Mouse (Mus musculus) adrenal gland, postnatal 36 days (tissue): ENCODE results near the gene Tcf7l1. TPM values are rescaled to one million over a fixed set of nuclear protein-coding genes. Genes with fewer than 3 reads are reported as not detected.
A peak's percentile ranks its signal among the peaks of the same experiment; 100 is the strongest.
"Not testable (repeated sequence)": the region's sequence is repeated elsewhere in the genome, so short reads cannot be mapped to it uniquely, and the experiment has no call there.

Experiments
- DNase-seq, 2 experiments: peaks; one replicate each; pipeline ENCODE4 v3.0.0; 2021; ENCODE audit warnings: mixed read lengths in 1 of 2
- long read RNA-seq, 2 experiments: library from polyadenylated mRNA; stranded (forward); transcript quantifications; one replicate each; pipeline ENCODE4 v2.0.0; 2021; ENCODE audit warnings: borderline sequencing depth in 2 of 2
- total RNA-seq, 2 experiments: library from RNA; stranded (reverse); gene quantifications; 2 replicates each; pipeline ENCODE4 v1.2.3; 2021

The Tcf7l1 gene
- 10 to 100 TPM; 12.3 to 14.7 TPM for total RNA-seq
- long read RNA-seq, experiment 1, partial matches to known transcripts, result 1 of 3 reads
- long read RNA-seq, experiment 1, other reads (novel, unspliced or antisense), result 2 of 3 reads
- long read RNA-seq, experiment 2, partial matches to known transcripts, result 0 of 2 reads
- long read RNA-seq, experiment 2, other reads (novel, unspliced or antisense), result 1 of 2 reads

DNA sequence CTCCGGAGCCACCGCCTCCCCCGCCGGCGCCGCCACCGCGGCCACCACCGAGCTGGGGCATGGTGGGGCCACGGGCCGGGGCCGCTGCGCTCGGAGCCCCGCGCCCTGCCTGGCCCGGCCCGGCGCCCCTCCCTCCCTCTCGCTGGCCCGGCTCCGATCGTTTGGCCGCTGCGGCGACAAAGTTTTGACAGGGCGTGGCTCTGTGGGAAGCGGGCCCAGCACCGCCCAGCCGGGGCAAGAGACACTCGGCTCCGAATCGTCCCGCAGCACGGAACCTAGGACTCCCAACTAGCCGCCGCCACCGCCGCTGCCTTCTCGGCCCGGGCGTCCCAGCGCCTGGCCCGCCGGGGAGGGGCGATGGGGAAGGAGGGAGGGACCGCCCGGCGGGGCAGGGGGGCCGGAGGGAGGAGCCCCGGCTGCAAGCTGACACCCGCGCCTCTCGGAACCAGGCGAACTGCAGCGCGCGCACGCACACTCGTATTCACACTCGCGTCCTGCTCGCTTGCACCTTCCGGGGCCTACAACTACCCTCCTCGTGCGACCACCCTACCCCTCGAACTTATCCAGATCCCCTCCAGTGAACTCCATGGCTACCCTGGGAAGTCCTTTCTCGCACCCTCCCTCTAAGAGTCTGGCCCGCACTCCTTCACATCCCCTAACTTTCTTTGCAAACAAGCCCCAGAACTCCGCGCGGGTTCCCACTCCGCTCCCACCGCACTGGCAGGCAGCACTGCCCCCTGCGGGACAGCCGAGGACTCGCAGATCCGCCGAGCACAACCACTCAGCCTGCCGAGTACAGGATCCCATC is at the start of gene Tcf7l1:
Tcf7l1 (minus strand) TSS at position 363 of the 808 bp plus-strand sequence.
- DNase-seq, result peak; percentile 93 to 95

DNA sequence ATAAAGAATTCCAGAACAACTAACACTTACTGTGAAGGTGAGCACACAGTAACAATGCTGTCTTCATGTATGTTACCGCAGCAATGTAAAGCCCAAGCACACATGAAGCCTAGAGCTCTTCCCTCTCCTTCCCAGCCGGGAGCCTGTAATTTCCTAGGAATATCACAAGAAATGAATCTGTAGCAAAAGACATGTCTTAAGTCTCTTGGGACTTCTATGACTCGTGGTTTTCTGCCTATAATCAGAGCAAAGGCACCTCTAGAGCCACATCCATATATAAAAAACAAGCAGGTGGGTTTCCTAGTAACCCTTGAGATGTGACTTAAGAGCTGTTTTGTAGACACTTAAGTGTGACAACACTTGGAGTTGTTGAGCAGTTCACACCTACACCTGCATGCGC is 48.7 kb upstream of the Tcf7l1 start:
- DNase-seq, result no peak

DNA sequence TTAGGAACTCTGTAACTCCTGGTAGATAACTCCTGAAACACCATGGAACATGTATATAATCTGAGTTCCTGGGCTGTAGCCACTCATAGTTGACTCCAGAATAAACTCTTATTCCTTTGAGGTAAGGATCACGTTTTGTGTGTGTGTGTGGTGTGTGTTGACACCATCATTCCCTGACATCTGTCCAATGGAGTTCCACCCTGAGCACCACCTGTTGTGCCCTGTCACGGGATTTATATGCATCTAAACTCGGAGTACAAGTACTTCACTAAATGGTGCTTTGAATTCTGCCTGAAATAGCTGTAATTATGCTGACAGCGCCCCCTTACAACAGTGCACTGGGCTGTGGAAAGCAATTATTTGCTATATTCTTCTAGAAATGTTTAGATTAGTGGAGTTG is 45.5 kb upstream of the Tcf7l1 start:
- DNase-seq, result no peak

DNA sequence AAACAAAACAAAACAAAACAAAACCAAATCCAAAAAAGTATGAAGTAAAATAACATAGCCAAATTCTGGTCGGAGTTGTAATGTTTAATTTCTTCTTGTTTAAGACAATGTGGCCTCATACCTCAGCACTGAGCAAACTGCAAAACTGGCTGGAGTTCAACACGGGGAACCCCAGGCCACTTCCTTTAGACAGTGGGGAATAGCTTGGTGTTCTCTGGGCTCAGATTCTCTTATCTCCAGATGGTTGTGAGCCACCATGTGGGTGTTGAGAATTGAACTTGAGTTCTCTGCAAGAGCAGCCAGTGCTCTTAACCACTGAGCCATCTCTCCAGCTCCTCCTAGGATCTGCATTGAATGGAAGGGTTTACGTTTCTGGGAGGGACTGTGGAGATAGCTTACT is 42.8 kb upstream of the Tcf7l1 start:
- DNase-seq, result no peak

DNA sequence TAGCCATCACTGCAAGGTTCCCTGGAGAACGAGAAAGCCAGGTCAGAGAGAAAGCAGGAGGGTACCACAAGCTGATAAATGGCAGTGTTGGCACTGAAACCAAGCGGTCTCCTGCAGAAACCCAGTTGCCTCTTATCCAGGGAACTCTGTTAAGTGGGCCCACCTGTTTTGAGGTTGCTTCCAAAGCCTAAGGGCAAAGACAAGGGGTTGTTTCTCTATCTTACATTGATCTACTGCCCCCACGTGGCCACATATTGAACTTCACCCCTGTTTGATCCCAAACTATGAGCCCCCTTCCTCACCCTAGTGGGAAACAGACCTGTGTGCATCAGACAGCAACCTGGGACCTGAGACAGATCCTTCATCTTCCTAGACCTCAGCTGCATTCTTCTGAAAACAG is 42.2 kb upstream of the Tcf7l1 start:
- peak; percentile 53 to 64 for DNase-seq

DNA sequence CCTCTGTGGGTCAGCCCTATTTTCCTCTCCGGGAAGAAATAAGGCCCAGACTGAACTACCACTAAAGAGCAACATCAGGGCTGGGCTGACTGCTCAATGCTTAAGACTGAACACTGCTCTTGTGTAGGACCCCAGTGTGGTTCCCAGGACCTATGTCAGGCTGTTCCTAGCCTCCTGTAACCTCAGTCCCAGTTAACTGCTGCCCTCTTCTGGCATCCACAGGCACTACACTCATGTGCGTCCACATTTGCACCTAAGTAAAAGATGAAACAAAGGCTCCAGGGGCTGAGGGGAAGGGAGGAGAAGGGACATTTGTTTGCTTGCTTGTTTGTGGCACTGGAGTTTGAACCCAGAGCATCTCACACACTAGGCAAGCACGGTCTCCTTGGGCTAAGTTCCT is 39.8 kb upstream of the Tcf7l1 start:
- peak in 1 of 2 experiments; percentile 33 for DNase-seq

DNA sequence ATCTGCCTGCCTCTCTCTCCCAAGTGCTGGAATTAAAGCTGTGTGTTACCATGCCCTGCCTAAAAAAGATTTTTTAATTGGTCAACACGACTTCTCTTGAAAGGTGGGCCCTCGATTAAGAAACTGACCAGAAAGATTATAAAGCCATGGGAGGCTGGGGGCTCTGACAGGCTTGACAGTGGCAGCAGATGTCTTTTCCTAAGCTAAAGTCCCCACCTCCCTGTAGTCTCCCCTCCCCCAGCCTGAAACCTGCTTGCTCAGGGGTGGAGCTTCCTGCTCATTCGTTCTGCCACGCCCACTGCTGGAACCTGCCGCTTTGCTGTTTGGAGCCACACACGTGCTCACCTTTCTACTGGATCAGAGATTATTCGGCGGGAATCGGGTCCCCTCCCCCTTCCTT is 39.0 kb upstream of the Tcf7l1 start:
- DNase-seq, result not testable (repeated sequence)

DNA sequence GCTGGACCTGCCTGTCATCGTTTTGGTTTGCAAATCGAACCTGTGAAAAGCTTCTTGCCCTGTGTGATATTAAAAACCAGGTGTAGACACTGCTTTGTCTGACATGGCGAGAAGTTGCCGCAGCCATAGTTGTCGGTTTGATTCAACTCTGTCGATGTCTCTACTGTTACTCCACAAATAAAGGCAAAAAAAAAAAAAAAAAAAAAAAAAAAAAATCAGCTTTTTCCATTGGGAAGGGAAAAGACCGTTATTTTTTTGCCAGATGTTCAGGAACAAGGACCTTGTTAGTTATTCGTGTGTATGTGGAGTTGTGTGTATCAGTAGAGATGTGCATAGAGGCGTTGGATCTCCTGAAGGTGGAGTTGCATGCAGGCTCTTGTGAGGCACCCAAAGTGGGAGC is 36.7 kb upstream of the Tcf7l1 start:
- DNase-seq, result no peak

DNA sequence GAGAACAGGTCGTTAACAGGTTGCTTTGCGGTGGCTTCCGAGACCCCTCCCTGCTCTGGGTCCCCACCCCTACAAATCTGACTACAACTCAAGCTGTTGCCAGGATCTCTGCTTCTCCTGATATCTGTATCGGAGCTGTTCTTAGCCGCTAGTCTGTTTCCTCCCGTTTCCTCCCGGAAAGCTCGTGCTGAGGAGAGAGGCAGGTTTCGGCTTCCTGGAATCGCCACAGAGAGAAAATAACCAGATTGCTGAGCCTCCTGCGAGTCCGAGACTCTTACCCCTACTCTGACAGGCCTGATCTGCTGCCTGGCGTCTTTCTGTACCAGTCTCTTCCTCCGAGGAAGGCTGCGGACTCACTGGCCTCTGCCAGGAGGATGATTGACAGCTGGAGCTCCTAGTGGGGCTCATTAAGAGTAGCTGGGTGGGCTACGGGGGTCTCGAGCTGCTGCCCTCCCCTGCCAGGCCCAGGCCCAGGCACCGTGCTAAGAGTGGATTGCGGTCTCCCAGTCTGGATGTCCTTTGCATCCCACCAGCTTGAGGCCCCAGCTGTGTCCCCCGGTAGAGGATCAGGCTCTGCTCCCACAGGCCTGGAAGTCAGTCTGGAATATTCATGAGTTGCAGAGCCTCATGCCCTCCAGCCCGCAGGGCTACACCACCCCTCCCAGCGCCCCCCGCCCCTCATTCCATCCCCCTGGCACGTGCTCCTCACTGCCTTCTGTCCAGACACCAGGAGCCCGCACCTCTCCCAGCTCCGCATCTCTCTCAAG is 36.1 kb upstream of the Tcf7l1 start:
- no peak for DNase-seq

DNA sequence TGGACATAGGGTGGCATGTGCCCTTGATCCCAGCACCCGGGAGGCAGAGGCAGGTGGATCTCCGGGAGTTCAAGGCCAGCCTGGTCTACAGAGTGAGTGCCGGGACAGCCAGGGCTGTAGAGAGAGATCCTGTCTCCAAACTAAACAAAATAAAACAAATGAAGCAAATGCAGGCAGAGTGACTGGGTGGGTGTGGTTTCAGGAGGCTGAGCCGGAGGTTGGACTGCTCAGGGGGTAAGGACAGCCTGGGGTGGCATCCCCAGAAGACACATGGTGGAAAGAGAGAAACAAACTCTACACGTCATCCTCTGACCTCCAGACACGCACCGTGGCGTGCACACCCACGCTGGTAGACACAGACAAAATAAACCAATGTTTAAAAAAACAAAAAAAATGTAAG is 24.4 kb upstream of the Tcf7l1 start:
- no peak for DNase-seq

DNA sequence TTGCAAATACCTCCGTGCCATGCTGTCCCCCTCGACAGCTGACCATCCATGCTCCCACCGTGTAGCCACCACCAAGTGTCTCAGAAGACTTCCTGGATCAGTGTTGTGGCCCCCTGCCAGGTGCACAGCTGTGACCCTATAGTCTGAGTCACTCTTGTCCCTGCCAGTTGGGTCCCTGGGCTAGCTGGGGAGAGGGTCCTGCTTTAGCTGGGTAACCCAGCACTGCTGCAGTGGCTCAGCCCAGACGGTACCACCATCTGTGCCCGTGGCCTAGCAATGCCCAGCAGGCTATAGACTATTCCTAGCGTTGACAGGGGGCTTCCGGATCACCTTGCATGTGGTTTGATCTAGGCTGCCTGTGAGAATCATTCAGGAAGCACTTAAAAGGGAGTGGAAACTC is 21.2 kb upstream of the Tcf7l1 start:
- DNase-seq, result no peak

DNA sequence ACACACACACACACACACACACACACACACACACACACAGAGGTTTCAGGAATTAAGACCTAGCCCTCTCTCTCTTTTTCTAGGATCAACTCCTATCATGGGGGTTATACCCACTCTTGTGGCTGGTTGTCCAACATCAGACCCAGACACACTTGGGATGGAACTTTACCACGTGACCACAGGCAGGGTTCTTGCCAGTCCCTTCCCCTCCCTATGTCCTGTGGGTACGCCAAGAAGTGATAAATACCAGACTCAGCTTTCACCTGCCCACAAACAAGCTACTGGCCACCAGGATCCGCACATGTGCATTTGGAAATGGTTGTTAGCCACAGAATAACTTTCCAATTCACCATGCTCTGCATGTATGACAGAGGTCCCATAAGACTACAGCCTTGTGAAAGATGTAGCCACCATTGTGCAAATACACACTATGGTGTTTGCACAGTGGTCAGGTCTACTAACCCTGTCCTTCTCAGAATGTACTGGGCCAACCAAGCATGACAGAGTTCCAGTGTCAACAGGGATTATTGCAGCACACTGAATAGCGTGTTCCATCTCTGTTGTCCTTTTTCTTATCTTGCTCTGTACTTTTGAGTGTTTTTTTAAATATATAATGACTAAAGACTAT is 20.6 kb upstream of the Tcf7l1 start:
- DNase-seq, result no peak

DNA sequence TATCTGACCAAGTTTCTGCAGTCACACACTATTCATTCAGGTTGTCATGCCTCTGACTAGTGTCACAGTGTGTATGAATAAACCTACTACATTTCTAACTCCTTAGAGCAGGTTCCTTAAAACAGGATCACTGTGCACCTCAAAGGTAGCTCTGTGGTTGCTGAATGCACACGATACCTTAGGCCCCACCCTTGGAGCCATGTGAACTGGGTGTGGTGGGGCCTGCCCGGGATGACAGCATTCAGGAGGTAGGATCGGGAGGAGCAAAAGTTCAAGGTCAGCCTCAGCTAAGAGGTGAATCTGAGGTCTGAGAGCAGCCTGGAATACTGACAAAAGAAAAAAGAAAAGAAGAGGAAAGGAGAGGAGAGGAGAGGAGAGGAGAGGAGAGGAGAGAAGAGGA is 19.3 kb upstream of the Tcf7l1 start:
- DNase-seq, result no peak

DNA sequence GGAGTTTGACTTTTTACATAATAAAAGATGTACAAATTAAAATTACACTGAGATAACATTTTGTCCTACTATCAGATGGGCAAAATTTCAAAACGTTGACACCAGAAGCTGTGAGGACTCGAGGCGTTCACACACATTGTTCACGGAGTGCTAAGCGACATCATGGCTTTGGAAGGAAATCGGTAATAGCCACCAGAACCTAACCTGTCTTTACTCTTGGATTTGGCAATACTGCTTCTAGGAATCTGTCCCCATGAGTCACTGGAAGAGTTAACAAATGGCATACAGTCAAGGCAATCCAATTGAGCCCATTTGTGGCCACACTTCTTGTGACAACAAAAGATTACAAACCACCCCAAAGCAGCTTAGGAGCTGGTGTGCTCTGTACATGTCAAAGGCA is 14.6 kb upstream of the Tcf7l1 start:
- no peak for DNase-seq

DNA sequence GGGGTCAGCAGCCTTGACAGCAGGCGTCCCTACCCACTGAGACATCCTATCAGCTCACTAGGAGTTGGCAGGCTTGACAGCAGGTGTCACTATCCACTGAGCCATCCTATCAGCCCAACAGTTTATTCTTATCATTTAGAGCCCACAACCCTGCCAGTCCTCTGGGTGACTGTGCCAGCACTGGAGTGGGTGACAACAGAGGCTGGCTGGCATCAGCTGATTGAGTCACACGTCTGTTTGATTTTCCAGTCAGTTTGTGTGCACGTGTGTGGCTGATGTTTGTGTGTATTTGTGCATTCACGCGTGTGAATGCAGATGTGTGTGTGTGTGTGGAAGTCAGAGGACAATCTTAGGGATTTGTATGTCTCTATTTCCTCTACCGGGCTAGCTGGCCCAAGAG is 13.1 kb upstream of the Tcf7l1 start:
- DNase-seq, result no peak

DNA sequence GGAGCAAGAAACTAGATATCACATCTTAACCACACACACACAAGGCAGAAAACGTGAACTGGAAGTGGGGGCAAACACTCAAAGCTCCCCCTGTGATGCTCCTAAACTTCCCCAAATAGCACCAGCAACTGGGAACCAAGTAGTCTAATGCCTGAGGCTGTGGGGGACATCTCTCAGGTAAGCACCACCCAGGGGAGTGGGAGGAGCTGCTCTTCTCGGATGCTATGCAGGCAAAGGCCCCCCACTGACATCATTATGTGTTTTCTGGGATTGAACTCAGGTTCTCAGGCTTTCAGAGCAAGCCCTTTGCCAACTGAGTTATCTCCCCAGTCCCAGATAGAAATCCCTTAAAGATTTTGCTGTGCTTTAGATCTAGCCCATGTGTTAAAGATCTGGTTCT is 11.6 kb upstream of the Tcf7l1 start:
- DNase-seq, result no peak

DNA sequence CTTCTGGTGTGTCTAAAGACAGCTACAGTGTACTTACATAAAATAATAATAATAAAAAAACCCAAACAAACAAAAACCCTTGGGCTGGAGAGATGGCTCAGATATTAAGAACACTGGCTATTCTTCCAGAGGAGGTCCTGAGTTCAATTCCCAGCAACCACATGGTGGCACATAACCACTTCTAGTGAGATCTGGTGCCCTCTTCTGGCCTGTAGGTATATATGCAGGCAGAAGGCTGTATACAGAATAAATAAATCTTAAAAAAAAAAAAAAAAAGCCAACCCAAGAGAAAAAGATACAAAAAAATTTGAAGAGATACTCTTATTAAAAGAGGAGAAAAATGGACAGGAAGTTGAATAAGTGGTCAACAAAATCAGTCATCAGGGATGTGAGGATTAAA is 8.7 kb upstream of the Tcf7l1 start:
- no peak for DNase-seq

DNA sequence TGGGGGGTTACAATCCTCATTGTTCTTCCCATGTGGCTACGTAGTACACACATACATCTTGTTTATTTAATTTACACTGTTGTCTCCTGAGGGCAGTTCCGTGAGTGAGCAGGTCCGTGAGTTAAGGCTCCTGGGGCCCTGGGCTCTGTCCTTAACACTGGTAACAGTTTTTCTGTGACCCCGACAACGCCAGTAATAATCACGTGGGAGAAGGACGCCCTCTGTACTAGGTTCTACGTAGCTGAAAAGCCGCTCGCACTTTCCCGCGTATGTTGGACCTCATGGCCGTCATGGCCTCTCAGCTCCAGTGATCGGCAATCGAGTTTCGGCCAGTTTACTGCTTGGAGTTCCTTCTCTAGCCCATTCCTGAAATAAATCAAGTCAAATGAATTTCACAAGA is 6.4 kb upstream of the Tcf7l1 start:
- no peak for DNase-seq

DNA sequence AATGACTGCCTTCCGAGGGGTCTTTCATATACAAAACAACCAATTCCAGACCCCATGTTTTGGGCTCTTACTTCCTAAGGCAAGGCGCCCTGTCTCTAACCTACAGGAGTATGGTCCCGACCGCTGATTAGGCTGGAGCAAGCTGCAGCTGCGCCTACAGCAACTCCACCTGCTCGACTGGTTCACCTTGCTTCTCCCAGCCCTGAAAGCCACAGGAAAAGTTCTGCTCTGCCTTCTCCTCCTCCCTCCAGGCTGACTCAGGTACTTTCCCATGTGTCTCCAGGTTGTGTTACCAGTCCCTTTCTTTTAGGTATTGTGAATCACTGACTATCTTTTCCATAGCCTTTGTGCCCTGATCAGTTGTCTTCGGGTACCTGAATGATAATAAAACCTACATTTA is 5.8 kb upstream of the Tcf7l1 start:
- DNase-seq, result no peak

DNA sequence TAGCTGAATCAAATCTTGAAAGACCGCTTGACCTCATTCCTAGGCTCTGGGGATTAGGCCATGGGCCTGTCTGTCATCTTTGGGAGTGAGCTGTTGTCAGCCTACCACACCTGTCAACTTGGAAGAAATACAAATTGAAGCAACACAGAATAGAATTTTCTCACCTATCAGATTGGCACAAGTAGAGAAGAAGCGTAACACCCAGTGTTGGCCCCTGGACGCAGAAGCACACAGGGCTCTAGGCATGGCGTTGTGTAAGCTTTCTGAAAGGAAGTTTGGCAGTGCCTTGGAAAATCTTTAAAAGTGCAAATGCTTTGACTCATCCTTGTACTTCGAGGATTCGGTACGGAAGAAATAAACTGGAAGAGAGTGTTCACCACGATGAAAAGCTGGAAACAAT is 3.6 kb upstream of the Tcf7l1 start:
- DNase-seq, result no peak

DNA sequence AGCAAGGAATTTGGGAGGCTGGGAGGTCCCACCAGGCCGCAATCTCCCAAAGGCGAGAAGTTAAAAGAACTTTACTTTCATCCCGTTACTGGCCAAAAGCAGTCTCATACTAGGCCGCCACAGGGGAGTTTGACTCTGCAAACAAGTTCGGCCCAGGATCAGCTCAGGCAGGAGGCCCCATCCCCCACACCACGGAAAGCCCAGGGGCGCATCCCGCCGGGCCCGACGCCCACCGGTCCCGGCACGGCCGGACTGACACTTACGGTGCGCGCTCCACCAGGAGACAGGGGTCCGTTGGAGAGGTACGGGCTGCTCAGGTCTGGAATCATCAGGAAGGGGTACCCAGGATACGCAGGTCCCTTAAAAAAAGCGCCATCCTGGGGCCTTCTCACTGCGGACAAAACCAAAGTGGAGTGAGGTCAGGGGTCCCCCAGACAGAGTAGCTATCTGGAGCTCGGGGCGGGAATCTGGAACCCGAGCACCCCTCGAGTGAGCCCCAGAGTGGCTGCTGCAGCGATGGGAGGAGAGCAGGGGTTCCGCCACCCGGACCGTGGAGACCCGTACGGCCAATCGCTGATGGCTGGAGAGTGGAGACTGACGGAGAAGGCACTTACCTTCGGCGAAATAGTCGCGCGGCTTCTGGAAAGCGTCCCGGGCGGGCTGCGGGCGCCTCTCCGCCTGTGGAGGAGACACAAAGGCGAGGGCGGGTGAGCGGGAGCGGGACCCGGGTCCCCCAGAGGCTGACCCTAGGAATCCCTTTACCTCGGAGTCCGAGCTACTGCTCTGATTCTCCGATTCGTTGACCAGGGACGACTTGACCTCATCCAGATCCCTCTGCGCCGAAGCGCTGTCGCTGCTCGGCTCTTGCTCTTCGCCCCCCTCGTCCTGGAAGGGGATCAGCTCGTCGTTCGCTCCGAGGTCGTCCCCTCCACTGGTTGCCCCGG is 834 bp downstream of the Tcf7l1 start:
- DNase-seq, result peak; percentile 60 to 75
